Mouse (Mus musculus) forebrain, embryonic 11.5 days (tissue): ENCODE data around the gene Myt1l. TPM values are rescaled to one million over a fixed set of nuclear protein-coding genes. Genes with fewer than 3 reads are reported as not detected.

Source experiments
- ATAC-seq: fragments of 200-750 bp; cut with Nextera tagmentation; replicated peaks from 2 replicates; pipeline ENCODE4 v1.8.0; 2017; ENCODE audit warnings: moderate TSS enrichment; ENCODE audit not compliant: low FRiP score
- DNase-seq: peaks from one replicate; pipeline ENCODE4 v3.0.0-alpha.2; 2017; ENCODE audit warnings: low spot score
- H3K27ac ChIP-seq: fragments of 300-500 bp; sonication (generic); 2 replicates; pipeline ENCODE4 v1.5.1; 2014; ENCODE audit warnings: low read depth, low read length
- H3K27me3 ChIP-seq: fragments of 300-500 bp; sonication (generic); 2 replicates; pipeline ENCODE4 v1.6.1; 2014; ENCODE audit warnings: mild to moderate bottlenecking, low read length, mixed read lengths; ENCODE audit not compliant: control insufficient read depth, insufficient read depth
- H3K36me3 ChIP-seq: fragments of 300-500 bp; sonication (generic); 2 replicates; pipeline ENCODE4 v1.6.1; 2014; ENCODE audit warnings: mild to moderate bottlenecking, low read length, moderate library complexity, mixed read lengths; ENCODE audit not compliant: control insufficient read depth, insufficient read depth
- H3K4me1 ChIP-seq: fragments of 300-500 bp; sonication (generic); replicated peaks from 2 replicates; pipeline ENCODE4 v1.6.1; 2014; ENCODE audit warnings: low read length, mixed read lengths; ENCODE audit not compliant: control insufficient read depth, insufficient read depth
- H3K4me2 ChIP-seq: fragments of 300-500 bp; sonication (generic); 2 replicates; pipeline ENCODE4 v1.6.1; 2014; ENCODE audit warnings: low read depth, mild to moderate bottlenecking, low read length, moderate library complexity, mixed read lengths; ENCODE audit not compliant: severe bottlenecking
- H3K4me3 ChIP-seq: fragments of 300-500 bp; sonication (generic); 2 replicates; pipeline ENCODE4 v1.5.1; 2014; ENCODE audit warnings: low read depth, low read length
- H3K9ac ChIP-seq: fragments of 300-500 bp; sonication (generic); 2 replicates; pipeline ENCODE4 v1.6.1; 2014; ENCODE audit warnings: low read length
- H3K9me3 ChIP-seq: fragments of 300-500 bp; sonication (generic); 2 replicates; pipeline ENCODE4 v1.6.1; 2016; ENCODE audit warnings: low read length, mixed read lengths; ENCODE audit not compliant: control insufficient read depth
- WGBS: fragments of 180-500 bp; shearing (Covaris S2); extraction: QIAGEN DNeasy Blood & Tissue Kit; methylation state at CpG from one replicate; pipeline ENCODE4 v1.1.7; 2014; 5-methylcytosine and 5-hydroxymethylcytosine counted together
- polyA plus RNA-seq: library from polyadenylated mRNA; unstranded; fragments of >200 nt; fragmentation: Nextera tagmentation; extraction: Ambion mirVana; gene quantifications from 2 replicates; pipeline ENCODE4 v1.2.1, GENCODE M21; 2014

Gene Myt1l
- polyA plus RNA-seq, 1 experiment from 2014 or later = 18.7 TPM

DNA sequence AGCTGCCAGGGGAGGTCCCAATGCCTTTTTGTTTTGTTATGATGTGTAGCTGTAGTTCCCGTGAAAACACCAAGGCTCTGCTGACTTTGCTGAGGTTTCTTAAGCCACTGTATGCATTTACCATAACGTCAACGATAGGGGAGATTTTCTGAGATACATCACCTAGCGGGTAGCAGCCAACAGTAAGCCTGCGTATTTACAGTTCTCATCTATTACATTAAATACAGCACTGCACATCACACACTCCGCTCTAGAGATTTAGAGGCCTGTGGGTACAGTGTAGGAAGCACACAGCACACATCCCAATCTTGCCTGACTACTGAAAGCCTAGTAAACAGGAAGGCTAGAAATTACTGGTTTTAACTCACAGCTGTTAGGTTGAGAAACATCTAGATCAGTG lies 6.1 kb downstream of the Myt1l start:
- H3K27ac ChIP-seq = 0 out of 2 replicates have a peak overlapping the region, but pooled peaks have one; percentile 37
- H3K4me2 ChIP-seq = peak overlapping the region; percentile 31
- no peak overlapping the region; the same call in 1 of the 2 replicates for H3K9ac ChIP-seq
- H3K9me3 ChIP-seq = no peaks in the 10 kb centered on the region
- peaks cover 46% of the 10 kb centered on the region for H3K27me3 ChIP-seq
- 4% methylated on average over 6 of the region's 6 CpGs for WGBS
- H3K4me1 ChIP-seq = peaks cover 1% of the 10 kb centered on the region; the same call in 1 of the 2 replicates
- peak overlapping the region; percentile 25 for H3K4me3 ChIP-seq
- DNase-seq (no peak), ATAC-seq (no peak)
- no peaks in the 10 kb centered on the region for H3K36me3 ChIP-seq

DNA sequence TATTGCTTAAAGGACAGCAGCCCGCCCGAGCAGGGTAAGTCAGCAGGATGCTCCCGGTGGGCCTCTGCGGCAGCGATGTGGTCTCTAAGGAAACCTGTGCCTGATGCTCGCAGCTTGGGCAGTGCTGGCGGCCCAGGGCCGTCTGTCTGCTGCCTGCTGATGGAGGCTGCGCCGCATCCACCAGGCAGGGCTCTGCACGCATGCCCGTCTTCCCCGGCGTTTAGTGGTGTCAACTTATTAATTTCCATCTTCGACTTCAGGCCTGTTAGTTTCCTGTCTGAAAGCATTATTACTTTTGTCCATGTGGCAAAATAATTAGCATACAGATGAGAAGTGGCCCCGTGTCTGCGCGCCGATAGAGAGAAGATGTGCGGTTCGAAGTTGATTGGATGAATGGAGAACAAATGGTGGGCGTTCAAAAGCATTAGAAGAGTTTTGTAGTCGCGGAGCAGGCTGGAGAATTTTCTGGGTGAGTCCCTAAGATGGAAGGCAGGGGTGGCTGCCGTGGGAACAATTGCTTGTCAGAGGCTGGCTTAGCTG lies 6.6 kb downstream of the Myt1l start:
- Histone ChIP-seq H3K27me3 (peaks cover 46% of the 10 kb centered on the region), H3K4me2 (peak overlapping the region; percentile 31), H3K27ac (no peak overlapping the region), H3K4me3 (peak overlapping the region; percentile 25), H3K9ac (no peak overlapping the region; the same call in 1 of the 2 replicates), H3K4me1 (peaks cover 1% of the 10 kb centered on the region; the same call in 1 of the 2 replicates), H3K9me3 (no peaks in the 10 kb centered on the region), H3K36me3 (no peaks in the 10 kb centered on the region)
- under 1% methylated on average over 25 of the region's 25 CpGs for WGBS
- ATAC-seq (0 out of 2 replicates have a peak, but pooled peaks have one; percentile 31), DNase-seq (peak; percentile 64)

DNA sequence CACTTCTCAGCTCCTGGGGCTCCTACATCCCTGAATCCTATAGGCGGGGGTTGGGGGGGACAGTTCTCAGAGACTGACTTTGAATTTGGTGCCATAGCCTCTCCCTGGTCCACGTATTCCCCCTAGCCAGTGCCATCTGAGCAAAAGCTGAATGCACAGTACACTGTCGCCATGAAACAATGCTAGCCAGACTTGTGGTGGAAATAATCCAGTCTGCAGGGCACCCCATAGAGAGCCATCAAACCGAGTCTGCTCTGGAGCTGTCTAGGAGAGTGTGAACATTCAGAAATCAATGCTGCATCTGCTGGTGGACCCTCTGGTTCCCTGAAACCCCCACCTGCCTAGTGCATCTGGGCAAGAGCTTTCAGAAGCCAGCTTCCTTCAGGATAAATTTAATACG lies 9.7 kb downstream of the Myt1l start:
- no peaks in the 10 kb centered on the region for H3K36me3 ChIP-seq
- no peak for DNase-seq
- H3K9ac ChIP-seq = no peak overlapping the region
- H3K4me3 ChIP-seq = no peak overlapping the region
- no peak for ATAC-seq
- H3K9me3 ChIP-seq = no peaks in the 10 kb centered on the region
- no peak overlapping the region; the same call in 1 of the 2 replicates for H3K4me2 ChIP-seq
- peaks cover 34% of the 10 kb centered on the region for H3K27me3 ChIP-seq
- H3K4me1 ChIP-seq = no peaks in the 10 kb centered on the region; the same call in 1 of the 2 replicates
- H3K27ac ChIP-seq = no peak overlapping the region
- 41% methylated on average over 5 of the region's 5 CpGs for WGBS

DNA sequence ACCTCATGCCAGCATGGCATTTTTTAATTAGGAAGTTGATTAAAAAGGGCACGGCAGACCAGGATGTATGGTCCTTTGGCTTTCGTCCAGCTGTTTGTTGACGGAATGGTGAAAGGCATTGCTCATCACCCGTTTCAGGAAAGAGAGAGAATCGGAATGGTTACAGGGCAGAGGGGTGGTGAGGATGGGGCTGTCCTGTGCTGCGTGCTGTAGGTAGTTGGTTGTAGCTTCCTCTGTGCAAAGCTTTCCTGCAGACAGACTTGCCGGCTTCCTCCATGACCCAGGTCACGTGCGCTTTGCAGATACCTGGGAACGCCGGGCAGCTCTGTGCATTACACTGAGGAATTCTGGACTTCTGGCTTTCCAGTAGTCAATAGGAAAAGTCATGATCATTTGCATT lies 10.3 kb downstream of the Myt1l start:
- no peaks in the 10 kb centered on the region for H3K9me3 ChIP-seq
- no peak overlapping the region for H3K4me3 ChIP-seq
- H3K4me1 ChIP-seq = no peaks in the 10 kb centered on the region
- H3K27me3 ChIP-seq = peaks cover 28% of the 10 kb centered on the region
- ATAC-seq (no peak), DNase-seq (no peak)
- H3K36me3 ChIP-seq = no peaks in the 10 kb centered on the region
- 82% methylated on average over 11 of the region's 11 CpGs for WGBS
- H3K4me2 ChIP-seq = no peak overlapping the region; the same call in 1 of the 2 replicates
- no peak overlapping the region for H3K27ac ChIP-seq
- H3K9ac ChIP-seq = no peak overlapping the region

DNA sequence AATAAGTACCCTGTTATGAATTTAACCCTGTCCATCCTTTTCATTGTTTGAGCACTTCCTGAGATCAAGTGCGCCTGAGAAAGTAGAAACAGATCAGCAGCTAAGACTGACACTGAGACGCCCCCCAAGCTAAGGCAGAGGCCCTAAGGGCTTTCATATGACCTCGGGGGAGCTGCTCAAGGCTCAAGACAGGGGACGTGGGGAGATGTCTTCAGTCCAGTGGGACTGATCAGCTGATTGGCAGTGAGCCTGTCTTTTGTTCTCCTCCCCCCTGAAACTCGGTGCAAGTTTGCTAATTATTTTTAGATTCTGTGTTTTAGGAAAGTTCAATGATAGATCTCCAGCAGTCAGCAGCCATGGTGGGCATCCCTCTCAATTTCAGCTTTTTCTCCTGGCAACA lies 10.9 kb downstream of the Myt1l start:
- WGBS = 45% methylated on average over 5 of the region's 5 CpGs
- H3K27ac ChIP-seq = no peak overlapping the region

DNA sequence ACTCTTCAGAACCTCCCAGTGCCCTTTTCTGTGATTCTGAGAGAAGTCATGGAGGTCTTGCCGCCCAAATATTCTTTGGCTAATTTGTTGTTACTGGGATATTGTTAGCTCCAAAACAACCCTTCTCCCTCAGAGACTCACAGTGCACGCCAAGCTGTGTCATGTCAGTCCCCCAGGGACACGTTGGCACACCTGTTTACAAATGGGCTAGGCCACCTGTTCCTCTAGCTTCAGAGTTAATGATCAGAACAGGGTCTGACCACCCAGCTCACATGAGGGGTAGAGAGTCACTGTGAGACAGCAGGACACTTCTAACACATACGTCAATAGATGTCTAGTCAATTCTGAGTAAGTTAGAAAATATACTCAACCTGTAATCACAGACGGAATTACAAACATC lies 12.6 kb downstream of the Myt1l start:
- H3K27me3 ChIP-seq = peaks cover 15% of the 10 kb centered on the region
- no peak for DNase-seq
- no peak overlapping the region for H3K27ac ChIP-seq
- no peaks in the 10 kb centered on the region for H3K9me3 ChIP-seq
- H3K36me3 ChIP-seq = no peaks in the 10 kb centered on the region
- no peaks in the 10 kb centered on the region for H3K4me1 ChIP-seq
- no peak overlapping the region for H3K9ac ChIP-seq
- no peak overlapping the region for H3K4me3 ChIP-seq
- WGBS = 85% methylated on average over 5 of the region's 5 CpGs
- no peak for ATAC-seq
- H3K4me2 ChIP-seq = no peak overlapping the region

More for the DNA sequence above, 10.9 kb downstream of the Myt1l start:
- no peaks in the 10 kb centered on the region for H3K9me3 ChIP-seq
- no peak for DNase-seq
- H3K4me1 ChIP-seq = no peaks in the 10 kb centered on the region
- H3K27me3 ChIP-seq = peaks cover 23% of the 10 kb centered on the region
- H3K36me3 ChIP-seq = no peaks in the 10 kb centered on the region
- no peak overlapping the region for H3K9ac ChIP-seq
- H3K4me2 ChIP-seq = no peak overlapping the region
- H3K4me3 ChIP-seq = no peak overlapping the region
- ATAC-seq = no peak

DNA sequence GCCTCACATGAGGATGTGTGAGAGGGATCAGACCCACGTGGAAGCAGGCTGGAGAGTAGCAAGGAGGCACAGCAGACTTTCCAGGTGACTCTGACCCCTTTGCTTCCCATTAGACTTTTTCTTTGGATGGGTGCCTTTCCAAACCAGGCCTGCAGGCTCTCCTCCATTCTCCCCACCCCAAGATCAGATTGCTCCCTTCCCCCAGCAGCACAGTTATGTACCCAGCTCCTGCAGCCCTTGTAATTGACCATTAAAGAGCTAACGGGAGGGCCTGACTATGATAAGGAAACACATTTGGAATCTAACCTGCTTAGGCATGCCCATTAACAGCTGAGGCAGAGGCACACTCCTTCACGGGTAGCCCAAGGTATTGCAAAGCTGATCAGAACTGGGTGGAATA lies 17.9 kb downstream of the Myt1l start:
- no peaks in the 10 kb centered on the region for H3K27me3 ChIP-seq
- H3K27ac ChIP-seq = no peak overlapping the region
- H3K4me3 ChIP-seq = no peak overlapping the region
- H3K36me3 ChIP-seq = no peaks in the 10 kb centered on the region
- no peak overlapping the region for H3K9ac ChIP-seq
- no peak overlapping the region for H3K4me2 ChIP-seq
- ATAC-seq (no peak), DNase-seq (no peak)
- H3K9me3 ChIP-seq = no peaks in the 10 kb centered on the region
- no peaks in the 10 kb centered on the region for H3K4me1 ChIP-seq
- WGBS = 61% methylated on average over 3 of the region's 3 CpGs

DNA sequence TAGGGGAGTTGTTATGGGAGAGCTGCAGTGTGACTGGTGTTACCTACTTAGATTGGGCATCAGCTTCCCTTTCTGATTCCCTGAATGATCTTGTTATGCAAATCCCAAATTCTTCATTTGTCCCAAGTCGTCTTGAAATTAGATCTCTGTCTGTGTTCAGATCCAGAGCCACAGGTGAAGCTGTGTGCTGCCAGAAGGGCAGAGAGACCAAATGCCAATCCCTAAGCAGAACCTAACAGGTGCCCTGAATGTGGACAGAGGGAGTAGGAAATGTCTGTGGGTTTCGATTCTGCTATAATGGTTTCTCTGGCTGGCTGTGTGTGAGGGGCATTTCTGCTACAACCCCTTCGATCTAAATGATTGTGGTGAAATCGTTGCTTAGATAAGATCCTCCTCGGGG lies 18.9 kb downstream of the Myt1l start:
- H3K27ac ChIP-seq = no peak overlapping the region
- ATAC-seq (no peak), DNase-seq (no peak)
- no peaks in the 10 kb centered on the region for H3K36me3 ChIP-seq
- no peaks in the 10 kb centered on the region for H3K27me3 ChIP-seq
- H3K9me3 ChIP-seq = no peaks in the 10 kb centered on the region
- H3K4me1 ChIP-seq = no peaks in the 10 kb centered on the region
- H3K9ac ChIP-seq = no peak overlapping the region
- WGBS = 76% methylated on average over 5 of the region's 5 CpGs
- H3K4me2 ChIP-seq = no peak overlapping the region
- no peak overlapping the region for H3K4me3 ChIP-seq

DNA sequence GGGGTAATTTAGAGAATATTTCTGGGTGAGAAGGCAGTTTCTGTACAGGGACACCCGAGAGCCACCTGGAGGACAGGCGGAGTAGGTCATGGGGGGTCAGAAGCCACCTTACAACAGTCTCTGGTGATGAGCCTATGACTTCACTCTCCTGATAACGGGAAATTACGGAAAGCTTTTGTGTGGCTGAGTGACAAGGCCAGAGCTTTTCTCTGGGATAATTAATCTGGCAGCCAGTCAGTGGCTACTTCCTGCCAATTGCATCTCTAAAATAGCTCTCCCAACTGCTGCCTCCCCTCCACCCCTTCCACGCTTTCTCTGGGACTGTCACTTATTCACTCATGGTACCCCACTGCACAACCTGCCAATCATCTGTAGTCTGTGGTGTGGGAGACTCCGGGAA lies 19.6 kb downstream of the Myt1l start:
- Histone ChIP-seq H3K4me3 (no peak overlapping the region), H3K4me2 (no peak overlapping the region), H3K36me3 (no peaks in the 10 kb centered on the region), H3K27ac (no peak overlapping the region), H3K9me3 (no peaks in the 10 kb centered on the region), H3K4me1 (no peaks in the 10 kb centered on the region), H3K9ac (no peak overlapping the region), H3K27me3 (no peaks in the 10 kb centered on the region)
- DNase-seq = no peak
- no peak for ATAC-seq
- 56% methylated on average over 6 of the region's 6 CpGs for WGBS
